Mouse (Mus musculus) lung, adult 18-20 months (tissue): ENCODE measurements around the gene Cdkal1.

ENCODE experiments used
- DNase-seq, 2 experiments: peaks; one replicate each; pipeline ENCODE4 v3.0.0; 2022; ENCODE audit warnings: mixed read lengths in 2 of 2

Cdkal1 gene

DNA sequence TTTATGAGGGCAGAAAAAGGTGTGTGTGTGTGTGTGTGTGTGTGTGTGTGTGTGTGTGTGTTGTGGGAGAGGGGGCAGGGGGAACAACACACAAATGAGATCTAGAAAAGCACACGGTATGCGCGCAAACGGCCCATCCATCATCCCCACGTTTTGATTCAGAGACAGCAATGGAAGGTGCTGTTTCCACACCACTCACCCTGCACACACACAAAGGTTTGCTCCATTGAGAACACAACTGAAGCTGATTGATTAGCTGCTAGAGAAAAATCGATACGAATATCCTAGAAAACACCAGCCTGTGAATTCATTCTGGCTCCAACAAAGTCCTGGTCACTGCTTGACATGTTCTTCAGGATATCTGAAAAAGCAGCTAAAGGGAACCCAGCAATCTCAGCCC, 233.6 kb downstream of the Cdkal1 start:
- DNase-seq: no peak

DNA sequence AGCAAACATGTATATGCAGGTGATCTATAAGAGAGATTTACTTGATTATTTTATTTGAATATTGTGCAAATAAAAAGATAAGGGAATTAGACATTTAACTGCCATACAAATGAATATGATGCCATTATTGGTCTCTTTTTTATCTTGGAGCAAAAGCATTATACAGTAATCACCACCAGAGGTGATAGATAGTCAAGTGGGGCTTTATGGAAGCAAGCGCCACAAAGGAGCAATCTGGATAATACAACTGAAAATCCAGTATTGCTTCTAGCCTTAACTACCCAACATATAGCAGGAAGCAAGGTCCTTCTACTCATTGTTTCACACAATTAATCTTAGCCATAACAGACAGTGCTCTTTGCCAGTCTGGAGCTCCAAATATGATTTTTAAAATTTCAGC, 234.1 kb downstream of the Cdkal1 start:
- DNase-seq: no peak

DNA sequence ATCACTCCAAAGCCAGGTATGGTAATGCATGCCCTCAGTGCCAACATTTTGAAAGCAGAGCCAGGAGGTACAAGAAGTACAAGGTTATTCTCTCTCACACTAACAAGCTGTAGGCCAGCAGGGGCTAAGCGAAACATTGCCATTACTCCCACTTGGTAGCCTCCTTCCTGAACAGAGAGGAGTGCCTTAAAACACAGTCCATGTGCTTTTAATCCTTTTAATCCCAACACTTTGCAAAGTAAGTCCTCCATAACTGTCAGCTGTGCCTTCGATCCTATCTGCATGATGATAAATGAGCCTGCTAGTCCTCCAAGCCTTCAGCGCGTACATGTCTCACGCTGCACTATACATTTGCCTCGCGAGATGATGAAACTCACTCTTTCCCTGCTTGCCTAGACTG, 234.6 kb downstream of the Cdkal1 start:
- no peak for DNase-seq

DNA sequence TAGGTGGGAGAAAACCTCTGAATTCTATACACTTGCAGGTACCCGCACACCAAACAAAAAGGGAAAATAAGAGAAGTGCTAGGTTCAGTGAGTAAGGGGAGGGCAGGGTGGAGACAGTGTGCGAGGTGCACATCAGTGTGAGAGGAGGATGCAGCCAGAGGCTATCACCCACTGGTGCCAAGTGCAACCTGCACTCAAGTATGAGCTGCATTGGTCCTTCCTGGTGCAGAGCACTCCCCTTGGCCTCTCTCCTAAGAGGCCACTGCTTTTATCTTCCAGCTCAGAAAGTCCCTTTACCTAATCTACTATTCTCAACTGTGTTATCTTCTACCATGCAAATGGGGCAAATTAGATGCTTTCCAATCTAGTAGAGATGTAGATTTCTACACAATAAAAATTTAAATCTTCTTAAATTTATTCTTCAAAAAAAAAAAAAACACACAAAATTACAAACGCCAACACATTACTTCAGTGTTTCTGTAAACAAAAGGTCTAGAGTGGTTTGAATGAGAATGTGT, 238.8 kb downstream of the Cdkal1 start:
- no peak for DNase-seq

DNA sequence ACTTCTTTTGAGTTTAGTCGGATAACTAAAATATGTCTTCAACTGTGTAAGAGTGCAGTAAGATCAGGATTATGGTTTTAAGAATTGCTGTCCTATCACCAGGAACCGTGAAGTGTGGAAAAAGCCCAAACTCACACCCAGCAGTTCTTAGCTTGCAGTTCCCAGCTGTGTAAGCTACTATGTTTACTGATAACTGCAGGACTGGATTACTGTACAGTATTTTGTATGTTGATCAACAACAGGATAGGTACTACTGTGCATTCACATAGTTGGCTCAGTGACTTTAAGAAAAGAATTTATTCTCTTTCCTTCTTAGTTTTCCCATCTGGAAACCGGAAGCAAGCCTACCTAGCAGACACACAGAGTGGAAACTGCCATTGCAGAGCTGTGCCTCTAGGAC, 239.5 kb downstream of the Cdkal1 start:
- no peak for DNase-seq

DNA sequence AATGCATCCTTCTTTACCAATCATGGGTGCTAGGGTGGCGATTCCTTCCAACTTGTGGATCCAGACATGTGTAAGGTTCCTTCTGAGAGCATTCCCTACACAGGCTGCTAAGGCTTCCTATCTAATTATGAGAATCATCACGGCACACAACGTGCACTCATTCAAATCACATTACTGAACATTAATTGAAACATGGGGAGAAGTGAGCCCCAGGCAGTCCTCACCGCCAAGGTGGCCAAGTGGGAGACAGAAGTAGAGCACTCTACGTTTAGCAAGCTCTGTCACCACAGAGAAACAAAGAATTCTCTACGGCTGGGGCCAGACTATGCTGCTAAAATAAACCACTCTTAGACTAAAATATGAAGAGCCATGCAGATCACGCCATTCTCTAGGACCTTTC, 240.4 kb downstream of the Cdkal1 start:
- DNase-seq: no peak

DNA sequence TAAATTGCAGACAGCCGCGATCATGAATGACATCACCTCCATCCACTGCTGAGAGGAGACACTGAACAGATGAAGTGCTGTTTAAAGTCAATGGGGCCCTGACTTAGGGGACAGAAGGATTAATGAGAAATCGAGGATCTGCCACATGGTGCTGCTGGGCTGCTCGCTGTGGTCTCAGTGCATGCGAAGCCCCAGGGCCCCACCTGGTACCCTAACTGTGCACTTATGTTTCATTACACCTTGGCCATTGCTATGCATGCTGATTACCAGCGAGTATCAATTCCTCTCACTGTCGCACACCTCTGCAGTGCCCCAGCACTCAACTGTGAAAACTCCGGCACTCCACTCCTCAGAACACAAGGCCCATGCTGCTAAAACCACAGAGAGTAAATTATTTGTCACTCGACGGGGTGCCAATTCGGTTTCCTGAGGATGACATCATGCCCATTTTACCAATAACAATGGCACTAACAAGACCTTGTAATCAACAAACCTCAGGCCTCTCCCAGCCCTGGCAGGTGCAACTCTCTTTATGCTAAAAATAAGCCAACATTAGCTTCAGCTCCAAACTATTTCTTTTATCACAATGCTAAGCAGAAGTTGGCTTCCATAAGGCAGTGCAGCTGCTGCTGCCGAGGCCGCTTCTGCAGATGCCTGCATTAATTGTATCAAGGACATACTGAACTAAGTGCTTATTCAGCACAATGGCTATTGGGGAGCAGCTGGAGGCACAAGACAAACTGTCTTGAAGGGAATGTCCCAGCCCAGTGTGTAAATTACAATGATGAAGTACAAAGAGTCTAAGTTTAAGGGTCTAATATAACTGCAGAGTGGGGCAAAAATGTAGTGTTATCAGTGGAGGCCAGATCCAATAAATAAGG, 245.2 kb downstream of the Cdkal1 start:
- no peak for DNase-seq

DNA sequence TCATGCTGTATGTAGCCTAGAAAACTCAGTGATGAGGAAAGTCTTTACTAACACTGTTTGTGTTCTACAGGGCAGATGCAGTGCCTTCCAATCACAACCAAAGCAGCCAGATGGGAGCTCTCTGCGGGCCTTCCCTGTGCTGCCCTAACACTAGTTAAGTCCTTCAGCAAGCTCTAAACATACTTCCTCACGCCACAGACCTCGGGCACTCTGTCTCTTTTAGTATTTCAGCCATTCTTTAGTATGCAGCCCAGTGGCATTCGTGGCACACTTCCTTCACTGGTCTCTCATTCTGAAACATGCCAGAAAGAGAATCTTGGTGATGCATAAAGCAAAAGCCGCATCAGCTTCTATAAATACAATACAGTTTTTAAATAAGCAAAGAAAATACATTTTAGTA, 246.0 kb downstream of the Cdkal1 start:
- no peak for DNase-seq

DNA sequence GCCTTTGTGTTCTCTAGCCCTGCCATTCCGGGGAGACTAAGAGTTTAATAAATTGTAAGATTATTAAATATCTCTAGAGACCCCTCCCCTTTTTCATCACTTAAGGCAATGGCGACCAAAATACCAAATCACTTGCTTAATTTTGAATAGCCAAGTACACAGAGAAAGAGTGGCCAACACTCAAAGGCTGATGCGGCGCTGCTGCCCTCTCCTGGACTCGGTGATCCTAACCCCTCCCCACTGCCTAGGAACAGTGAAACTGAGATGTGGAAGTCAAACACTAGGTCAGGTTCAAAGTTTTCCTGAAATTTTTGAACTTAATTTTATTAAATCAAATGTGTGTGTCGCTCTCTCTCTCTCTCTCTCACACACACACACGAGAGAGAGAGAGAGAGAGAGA, 251.2 kb downstream of the Cdkal1 start:
- DNase-seq: peak; percentile 34 to 40

DNA sequence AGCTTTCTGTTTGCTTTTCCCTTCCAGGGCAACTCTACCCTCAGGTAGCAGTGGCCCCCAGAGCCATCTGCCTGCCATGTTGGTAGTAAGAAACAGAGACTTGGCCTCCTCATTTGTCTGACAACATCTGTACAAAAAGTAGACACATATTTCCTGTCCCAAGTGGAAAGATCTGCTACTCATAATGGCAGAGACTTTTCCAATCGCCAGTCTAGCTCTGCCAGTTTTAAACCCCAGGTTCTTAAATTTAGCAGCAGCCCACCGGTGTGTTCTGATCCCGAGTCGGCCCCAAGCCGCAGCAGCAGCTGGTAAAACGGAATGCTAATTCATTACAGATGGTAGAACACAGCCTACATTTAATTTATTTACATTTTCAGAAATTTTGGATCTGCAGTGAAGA, 251.9 kb downstream of the Cdkal1 start:
- DNase-seq: no peak

DNA sequence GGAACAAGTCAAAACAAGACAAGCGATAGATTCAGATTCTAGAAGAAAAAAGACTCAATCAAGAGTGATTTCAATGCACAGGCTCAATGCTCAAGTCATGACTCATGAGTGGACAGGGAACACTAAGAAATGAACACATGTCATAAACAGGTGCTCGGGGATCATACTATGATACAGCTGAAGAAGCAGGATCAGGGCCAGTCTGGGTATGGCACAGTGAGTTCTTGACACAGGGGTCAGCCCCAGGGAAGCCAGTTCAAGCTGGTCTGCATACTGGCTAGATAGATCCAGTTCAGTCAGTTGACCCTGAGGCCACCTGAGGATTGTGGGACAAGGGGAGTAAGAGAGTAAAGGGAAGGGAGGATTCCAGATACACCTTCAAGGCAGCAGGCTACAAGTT, 254.4 kb downstream of the Cdkal1 start:
- DNase-seq: no peak

DNA sequence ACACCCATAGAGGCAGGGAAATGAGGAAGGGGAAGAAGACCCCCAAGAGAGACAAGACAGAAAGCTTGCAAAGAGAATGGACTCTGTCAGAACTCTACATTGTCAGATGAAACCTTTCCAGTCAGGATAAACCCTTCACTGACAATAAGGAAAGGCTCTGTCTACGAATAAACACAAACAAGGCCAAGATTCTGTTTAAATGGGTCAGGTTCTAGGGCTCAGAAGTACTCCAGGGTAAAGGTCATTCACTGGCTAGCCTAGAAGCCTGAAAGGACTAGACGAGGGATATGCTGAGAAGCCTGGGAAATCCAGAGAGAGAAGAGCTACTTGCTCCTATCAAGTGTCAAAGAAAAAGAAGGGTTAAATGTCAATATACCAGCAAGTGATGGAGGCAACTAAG, 255.8 kb downstream of the Cdkal1 start:
- no peak for DNase-seq

DNA sequence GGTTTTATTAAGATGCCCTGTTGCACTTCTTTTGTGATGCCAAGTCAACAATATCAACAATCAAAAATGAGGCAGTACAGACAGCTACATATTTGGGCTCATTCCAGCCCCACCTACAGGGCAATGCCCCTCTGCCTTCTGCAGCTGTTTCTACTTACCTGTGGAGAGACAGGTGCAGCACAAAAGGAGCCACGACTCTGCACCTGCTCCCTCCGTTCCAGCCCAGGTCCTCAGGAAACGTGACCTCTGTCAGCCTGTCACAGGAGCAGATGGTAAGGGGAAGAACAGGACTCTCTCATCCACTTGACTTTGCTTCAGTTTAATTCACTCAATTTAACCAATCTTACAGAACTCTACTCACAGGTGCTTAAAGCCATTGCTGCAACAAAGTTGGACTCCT, 258.7 kb downstream of the Cdkal1 start:
- no peak for DNase-seq

DNA sequence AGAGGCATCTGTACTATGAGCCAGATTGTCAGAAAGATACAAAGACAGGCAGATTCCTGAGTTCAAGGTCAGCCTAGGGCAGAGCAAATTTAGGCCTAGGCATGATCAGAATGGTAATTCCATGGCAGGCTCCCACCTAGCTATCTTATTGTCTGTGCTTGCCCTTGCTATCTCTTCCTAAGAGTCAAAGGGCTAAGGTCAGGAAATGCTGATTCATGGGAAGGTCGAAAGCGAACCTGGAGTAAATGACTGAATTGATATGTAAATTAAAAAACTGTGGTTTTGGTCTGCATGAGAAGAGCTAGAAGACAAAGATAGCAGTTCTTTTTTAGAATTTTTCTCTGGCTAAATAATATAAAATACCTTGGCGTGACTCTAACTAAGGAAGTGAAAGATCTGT, 262.4 kb downstream of the Cdkal1 start:
- DNase-seq: no peak

DNA sequence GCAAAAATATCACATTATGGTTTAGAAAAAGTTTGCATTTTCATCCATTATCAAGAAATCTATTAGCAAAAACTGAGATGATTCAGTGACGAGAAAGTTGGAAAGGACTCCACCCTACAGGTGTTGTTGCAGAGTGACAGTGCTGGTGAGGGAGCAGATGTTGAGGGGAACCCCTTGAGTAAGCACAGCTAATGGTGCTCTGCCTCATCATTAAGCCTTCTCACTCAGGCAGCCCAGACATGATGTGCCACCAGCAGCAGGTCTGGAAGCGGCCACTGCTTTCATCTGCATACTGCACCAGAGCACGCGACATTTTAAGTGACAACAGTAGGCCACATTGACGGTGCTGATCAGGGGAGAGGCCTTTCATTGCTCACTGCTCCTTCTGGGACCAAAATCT, 264.8 kb downstream of the Cdkal1 start:
- no peak for DNase-seq

DNA sequence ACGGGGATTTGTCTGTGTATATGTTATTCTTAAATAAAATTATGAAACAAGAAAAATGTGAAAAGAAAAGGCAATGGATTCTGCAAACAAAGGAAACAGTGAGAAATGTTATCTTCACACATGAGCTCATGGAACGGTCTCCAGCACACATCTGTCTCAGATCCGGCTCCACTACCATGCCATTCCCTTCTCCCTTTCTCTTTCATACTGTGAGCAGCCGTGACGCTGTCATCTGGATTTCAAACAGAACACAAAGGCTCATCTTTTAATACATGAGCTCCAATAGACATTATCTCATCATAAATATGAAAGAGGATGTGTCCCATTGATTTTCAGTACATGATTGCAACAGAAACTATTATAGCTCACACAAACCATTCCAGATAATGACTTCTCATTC, 265.3 kb downstream of the Cdkal1 start:
- no peak for DNase-seq

DNA sequence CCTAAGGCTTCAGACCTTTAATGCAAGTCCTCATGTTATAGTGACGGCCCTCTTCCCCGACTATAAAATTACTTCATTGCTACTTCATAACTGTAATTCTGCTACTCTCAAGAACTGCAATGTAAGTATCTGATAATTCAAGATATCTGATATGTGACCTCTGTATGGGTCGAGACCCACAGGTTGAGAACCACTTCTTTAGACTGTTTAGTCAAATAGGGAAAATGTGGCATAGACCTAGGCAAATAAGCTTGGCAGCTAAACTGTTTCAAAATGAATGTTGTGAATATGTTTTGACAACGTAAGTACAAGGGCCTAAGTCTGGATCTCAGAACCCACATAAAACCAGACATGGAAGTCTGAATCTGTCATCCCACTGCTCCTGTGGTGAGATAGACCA, 266.8 kb downstream of the Cdkal1 start:
- no peak for DNase-seq

DNA sequence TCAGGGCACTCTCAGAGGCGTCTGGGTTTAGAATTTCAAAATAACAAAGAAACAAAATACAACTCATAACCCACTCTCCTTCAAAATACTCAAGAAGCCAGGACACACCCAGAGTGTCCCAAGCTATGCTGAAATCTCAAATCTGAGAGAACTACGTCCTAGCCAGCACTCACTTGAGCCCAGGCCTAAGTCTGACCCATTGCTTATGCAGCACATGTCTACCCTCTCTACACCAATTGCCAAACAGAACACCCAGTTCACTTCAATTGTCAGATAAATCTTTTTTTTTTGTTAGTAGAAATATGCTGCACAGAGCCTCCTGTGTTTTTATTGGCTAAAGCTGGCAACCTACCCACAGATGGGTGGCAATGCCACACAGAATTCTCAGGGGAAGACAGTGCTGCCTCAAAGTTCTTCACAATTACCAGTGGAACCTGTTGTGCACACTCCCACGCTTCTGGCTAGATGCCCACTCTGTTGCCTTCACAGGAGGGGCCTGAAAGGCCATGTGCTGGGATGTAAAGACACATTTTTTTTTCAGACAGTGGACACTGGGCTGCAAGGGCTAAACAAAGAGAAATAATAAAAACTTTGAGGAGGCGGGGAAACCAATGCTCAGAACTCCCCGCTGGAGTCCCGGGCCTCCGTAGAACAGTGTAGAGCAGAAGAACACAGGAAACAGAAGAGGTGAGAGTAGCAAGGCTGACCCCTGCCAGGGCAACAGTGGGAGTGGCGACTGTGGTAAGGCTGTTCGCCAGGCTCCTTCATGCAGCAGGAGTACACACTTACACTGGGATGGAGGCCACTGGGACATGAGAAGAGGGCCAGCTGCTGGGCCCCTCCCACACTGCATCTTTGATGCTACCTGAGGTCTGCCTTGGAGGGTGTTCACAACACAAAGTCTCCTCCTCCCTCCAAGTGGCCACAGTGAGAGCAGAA, 273.4 kb downstream of the Cdkal1 start:
- peak in 1 of 2 experiments; percentile 6 for DNase-seq

DNA sequence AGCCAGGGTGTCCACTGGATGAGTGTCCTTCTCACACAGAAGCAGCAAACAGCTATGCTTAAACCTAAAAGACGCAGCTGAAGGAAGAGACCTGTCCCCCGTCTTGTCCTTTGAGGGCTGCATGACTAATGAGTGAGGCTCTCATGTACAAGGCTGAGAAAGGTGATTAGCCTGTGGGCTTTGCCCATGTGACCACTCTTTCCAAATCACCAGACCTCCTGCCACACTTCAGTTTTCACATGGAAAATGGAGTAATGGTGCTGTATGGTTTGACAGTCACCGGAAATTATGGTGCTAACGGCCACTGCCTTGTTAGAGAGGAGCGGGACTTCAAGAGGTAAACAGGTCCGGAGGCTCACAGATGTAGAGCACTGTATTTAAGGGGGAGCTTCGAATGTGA, 274.7 kb downstream of the Cdkal1 start:
- DNase-seq: no peak

DNA sequence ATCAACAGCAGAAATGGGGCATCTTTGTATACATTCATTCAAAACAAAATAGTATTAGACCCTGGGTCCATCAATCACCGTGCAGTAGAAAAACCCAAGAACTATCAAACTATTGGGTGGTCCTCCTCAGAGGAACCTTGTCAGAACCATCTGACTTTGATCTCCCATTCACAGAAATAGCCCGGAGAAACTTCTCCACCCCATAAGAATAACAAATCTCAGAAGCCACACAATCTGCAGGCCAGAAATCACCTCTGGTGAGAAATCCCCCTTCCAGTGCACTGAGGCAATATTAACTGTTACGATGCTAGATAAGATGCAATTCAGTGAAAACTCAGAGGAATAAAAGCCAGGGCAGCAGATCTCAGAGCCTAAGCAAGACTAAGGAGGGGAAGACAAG, 275.5 kb downstream of the Cdkal1 start:
- DNase-seq: no peak

DNA sequence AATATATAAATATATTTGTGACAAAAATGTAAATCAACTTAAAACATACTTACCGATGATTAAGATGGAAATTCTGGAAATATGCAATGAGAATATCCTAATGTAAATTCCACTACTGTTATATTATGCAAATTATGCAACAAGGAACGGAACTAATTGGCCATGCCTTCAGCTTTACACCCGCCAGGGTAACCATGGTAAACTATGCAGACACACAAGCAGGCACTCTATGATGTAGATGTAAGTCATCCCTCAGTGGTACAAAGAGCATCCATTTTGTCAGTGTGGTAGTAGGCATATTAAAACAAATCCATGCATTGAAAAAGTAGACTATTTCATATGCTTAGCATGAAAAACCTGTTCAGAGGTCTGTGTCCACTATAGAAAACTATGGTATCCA, 276.9 kb downstream of the Cdkal1 start:
- DNase-seq: no peak

DNA sequence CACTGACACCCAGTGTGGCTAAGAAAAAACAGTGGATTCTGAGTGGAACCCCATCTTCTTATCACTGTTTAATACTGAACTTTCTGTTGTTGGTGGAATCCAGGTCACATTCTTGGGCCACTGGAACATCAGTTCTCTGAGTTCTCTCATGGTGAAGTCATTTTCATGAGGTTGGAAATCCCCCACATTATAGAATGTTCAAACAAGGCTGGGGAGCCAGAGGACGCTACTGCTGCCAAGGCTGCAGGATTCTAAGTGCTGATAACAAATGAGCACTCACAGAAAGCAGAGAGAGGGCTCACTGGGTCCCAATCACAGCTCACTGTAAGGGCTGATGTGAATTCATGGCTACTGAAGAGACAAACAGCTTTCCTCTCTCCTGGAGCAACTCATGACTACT, 280.7 kb downstream of the Cdkal1 start:
- no peak for DNase-seq

DNA sequence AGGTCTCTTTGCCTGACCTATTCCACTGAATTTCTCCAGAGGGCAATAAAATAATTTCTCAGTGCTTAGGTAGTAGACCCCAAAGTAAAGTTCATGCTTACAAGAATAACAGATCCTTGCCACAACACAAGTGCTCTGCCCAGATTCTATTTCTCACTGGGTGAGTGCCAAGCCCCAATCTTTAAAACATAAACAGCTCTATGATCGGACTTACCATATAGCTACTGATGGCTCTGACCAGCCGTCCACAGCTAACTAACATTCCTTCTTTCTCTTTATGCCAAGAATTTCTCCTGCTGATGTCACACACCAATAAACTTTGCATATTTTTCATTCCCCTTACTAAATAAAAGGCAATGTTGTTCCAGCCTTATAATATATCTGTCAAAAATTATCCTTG, 283.0 kb downstream of the Cdkal1 start:
- no peak for DNase-seq

DNA sequence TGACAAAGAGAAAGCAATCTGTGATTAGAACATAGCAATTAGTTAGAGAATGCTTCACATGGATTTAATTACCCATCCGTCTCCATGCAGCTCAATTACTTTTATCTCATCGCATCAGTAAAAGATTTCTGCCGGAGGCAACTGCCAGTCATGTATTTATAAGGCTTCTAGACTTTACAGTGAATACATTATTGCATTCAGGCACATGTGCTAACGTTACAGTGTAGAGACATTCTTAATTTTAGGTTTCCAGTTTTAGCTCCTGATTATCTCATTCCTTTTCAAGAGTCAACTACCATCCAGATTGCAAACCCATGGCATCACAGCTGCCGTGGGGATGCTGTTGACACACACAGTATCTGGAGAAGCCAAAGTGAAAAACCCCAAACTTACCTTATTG, 289.8 kb downstream of the Cdkal1 start:
- no peak for DNase-seq
